Mouse (Mus musculus) c-Kit-positive CD71-negative TER-119-negative erythroid progenitor cells, embryonic 14.5 days (primary cell): ENCODE measurements around the gene Atp5l.
"Not testable (repeated sequence)": the region's sequence is repeated elsewhere in the genome, so short reads cannot be mapped to it uniquely, and the experiment has no call there.

Source experiments
- DNase-seq: peaks from one replicate; pipeline ENCODE4 v3.0.0-alpha.2; 2013; ENCODE audit warnings: low read depth

The Atp5l gene

DNA sequence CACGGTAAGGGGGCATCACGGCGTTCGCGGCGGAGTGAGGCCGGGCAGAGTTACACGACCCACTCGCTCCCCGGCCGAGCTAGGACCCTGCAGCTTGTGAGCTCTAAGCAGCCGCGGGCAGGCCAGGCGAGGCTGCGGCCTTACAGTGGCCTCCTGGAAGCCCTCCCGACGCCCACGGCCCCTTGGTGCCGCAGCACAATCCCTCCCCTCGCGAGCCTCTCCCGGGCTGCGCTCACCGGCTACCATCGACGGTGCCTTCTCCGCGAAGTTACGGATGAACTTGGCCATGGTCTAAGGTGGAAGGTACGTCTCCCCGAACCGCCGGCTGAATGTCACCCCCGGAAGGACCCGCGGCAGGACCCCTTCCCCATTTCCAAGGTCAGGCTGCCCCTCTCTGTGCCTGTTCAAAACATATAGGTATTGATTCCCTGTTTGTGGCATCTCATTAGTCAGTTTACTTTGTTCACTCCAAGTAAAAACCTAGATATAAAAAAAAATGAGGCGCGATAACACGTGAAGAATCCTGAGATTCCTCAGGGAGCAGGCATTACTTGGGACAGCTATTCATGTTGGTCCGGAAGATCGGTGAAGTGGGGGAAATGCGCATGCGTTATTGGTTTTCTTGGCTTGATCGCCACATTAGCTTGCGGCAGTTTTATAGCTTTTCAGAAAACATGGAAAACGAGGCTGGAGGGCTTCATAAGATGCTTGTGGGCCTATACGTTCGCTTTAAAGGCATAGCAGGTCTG lies at the start of gene Atp5l:
Gene Atp5l, minus strand, starts transcription at position 369 of the 749 bp plus-strand sequence.
- peak; percentile 95 for DNase-seq

GRCm38 (mm10) chr9:44969450-44969849 lies 48.9 kb upstream of the Atp5l start:
- no peak for DNase-seq

DNA sequence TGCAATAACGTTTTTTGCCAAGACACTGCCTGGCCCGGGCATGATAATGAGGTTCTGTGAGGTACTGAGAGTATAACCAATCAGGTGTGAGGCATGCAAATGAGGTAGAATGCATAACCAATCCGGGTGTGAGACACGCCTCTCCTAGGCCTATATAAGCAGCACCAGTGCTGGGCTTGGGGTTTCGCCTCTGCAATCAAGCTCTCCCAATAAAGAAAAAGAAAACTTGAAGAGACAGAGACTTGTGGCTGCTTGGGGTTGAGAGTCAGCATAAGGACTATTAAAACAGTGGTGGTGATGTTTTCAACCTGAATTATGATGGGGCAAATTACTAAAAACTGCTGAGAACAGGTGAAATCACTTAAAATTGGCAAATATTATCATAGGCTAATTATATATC lies 47.2 kb upstream of the Atp5l start:
- DNase-seq, result not testable (repeated sequence)

GRCm38 (mm10) chr9:44966815-44967242 lies 46.3 kb upstream of the Atp5l start:
- peak; percentile 83 for DNase-seq

- DNase-seq, result no peak
Observed at GRCm38 (mm10) chr9:44965833-44966466, 45.4 kb upstream of the Atp5l start.

DNA sequence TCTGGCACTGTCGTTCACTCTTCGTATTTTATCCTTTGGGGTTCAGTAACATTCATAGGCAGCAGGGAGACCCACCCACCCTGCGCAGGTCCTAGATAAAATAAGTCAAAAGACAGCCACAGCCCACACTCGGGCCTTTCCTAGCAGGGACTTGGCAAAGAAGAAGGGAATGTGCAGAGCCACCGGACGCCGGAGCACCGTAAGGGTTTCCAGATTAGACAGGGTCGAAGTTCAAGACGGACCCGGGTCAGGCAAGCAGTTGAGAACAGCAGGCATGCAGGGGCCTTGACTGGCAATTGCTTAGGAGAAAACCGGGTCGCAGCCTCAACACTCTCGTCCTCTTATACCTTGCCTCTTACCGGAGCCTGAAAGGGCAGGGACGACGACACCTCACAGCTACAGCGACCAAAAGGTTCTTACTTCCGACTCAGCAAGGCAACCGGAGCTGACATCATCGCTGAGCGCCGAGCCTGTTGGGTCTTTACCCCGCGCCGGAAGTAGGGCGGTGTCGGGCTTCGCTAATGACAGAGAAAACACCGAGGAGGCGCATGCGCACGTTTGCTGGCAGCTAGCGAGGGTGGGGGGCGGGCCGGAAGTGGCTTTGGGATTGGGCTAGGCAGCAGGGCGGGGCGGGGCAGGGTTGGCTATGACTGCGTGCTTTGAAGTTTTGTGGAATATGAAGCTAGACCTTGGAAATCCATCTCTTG lies 44.7 kb upstream of the Atp5l start, which contains the start of gene Ube4a:
Gene Ube4a, minus strand, starts transcription at position 475 of the 707 bp plus-strand sequence.
- peak; percentile 100 for DNase-seq

DNA sequence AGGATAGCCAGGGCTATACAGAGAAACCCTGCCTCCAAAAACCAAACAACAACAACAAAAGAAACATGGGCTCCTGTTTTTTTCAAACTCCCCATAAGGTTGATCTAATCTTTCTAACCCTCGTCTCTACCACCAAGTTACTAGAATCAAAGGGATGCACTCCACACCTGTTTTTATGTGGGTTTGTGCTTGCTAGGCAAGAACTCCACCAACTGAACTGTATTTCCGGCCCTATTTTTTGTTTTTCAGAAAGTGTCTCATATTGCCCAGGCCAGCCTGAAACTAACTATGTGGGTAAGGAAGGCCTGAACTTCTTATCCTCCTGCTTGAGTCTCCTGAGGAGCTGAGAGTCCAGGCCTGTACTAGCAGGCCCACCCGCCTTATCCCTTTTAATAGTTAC lies 33.9 kb upstream of the Atp5l start:
- no peak for DNase-seq

DNA sequence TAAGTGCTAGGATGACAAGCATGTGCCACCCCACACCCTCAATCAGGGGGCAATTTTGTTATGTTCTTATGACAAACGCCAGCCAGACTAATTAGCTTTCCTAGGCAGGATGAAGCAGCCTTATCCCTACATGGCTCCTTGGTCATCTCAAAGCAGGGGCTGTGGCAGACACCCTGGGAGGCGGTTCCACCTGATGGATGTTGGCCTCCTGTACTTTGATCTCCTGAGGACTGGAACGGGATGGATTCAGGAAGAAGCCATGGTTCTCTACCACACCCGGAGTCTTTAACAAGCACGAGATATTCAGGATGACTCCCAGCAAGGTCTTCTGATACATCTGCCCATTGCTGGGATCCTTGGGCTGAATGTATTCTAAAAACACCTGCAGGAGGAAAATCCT lies 27.3 kb upstream of the Atp5l start:
- no peak for DNase-seq

GRCm38 (mm10) chr9:44946185-44946695 lies 25.7 kb upstream of the Atp5l start:
- no peak for DNase-seq

GRCm38 (mm10) chr9:44942421-44942820 lies 21.9 kb upstream of the Atp5l start:
- DNase-seq, result no peak

- no peak for DNase-seq
Observed at GRCm38 (mm10) chr9:44941756-44942155, 21.2 kb upstream of the Atp5l start.

DNA sequence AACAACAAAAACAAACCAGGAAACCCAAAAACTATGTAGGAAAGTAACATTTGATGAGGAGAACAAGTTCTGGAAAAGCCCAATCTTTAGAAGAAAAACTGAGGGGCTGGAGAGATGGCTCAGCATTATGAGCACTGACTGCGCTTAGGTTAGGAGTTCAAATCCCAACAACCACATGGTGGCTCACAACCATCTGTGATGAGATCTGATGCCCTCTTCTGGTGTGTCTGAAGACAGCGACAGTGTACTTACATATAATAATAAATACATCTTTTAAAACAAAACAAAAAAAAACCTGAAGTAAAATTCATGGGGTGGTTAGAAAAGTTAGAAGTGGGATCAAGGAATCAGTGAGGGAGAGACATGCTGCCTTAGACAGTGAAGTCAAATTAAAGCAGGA lies 1.0 kb upstream of the Atp5l start:
- no peak for DNase-seq

- DNase-seq, result no peak
Observed at GRCm38 (mm10) chr9:44921123-44921468, 554 bp upstream of the Atp5l start.

DNA sequence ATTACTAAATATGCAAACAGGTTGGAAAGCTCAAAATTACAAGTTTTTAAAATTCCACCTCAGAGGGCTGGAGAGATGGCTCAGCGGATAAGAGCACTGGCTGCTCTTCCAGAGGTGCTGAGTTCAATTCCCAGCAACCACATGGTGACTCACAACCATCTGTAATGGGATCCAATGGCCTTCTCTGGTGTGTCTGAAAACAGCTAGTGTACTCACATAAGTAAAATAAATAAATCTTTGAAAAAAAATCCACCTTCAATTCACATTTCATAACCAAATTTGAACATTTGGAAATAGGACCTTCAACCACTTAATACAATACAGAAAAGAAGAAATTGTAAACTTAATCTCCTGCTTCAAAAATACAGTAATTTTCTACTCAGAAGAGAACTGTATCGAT lies 936 bp downstream of the Atp5l start:
- no peak for DNase-seq

DNA sequence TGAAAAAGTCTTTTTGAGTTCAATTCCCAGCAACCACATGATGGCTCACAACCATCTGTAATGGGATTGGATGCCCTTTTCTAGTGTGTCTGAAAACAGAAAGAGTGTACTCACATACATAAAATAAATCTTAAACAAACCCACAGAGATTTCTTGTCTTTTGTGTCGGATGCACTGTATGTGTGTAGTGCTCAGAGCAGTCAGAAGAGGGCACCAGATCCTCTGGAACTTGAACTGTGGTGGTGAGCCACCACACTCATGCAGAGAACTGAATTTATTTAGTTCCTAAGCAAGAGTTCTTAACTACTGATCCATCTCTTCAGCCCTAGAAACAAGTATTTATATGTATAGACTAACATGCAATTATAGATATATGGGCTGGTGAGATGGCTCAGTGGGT lies 4.3 kb downstream of the Atp5l start:
- DNase-seq, result peak; percentile 47

DNA sequence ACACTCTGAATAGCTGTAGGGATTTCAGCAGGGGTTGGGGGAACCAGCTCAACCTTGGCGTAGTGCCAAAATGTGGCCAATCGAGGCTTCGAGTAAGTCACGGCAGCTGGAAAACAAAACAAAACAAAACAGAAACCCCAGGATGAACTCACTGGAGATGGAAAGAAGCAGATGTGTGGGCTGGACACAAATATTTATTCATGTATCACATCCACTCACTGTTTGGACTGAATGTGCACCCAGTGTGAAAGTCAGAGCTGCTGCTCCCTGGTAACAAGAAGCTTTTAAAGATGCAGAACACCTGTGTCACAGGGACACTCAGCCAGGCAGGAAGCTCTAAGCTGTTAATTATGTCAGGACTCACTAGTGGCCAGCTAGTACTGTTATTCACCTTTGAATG lies 5.8 kb downstream of the Atp5l start:
- no peak for DNase-seq

DNA sequence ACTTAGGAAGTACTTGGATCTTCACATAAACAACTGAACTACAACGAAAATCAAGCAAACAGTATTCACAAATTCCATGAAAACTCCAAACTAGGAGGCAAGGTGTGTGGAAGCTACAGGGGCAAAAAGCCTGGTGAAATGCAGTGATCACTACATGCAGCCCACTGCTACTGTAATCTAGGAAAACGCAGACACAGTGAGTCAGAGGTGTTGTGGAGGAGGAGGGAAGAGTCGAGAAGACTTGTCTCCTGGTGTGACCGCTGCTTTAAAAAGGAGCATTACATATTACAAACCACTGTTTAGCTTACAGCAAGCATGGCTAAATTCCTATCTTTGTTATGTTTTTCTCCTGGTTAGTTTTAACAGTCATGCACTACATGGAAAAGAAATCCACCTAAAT lies 9.2 kb downstream of the Atp5l start:
- DNase-seq, result no peak

- DNase-seq, result no peak
Observed at GRCm38 (mm10) chr9:44905620-44906019, 14.9 kb downstream of the Atp5l start.

DNA sequence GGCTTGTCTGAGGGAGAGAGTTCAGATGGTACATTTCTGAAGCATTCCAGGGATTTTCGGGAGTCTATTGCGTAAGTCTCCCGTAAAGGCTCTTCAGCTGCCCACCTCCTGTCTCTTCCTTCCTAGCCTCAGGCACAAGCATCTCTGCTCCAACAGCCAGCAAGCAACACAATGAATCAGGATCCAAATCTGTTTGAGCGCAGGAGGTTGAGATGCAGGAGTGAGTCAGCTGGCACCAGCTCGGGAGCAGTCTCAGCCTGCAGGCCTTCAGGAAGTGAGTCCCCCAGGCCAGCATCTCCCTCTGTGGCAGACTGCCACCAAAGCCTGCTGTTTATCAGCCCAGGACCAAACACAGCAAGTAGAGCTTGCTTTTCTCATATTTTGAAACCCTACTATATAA lies 15.6 kb downstream of the Atp5l start:
- no peak for DNase-seq

- DNase-seq, result no peak
Observed at GRCm38 (mm10) chr9:44903856-44904255, 16.7 kb downstream of the Atp5l start.

GRCm38 (mm10) chr9:44900402-44900801 lies 20.1 kb downstream of the Atp5l start:
- no peak for DNase-seq

GRCm38 (mm10) chr9:44899716-44900115 lies 20.8 kb downstream of the Atp5l start:
- DNase-seq, result no peak

GRCm38 (mm10) chr9:44897024-44897423 lies 23.5 kb downstream of the Atp5l start:
- DNase-seq, result no peak
